Mouse (Mus musculus) gastrocnemius, adult 2 months (tissue): ENCODE results near the gene Gm49321. TPM values are rescaled to one million over a fixed set of nuclear protein-coding genes. Genes with fewer than 3 reads are reported as not detected.

ENCODE experiments used
- DNase-seq: peaks from one replicate; pipeline ENCODE4 v3.0.0; 2022
- H3K27ac ChIP-seq: fragments of 200-600 bp; 2 replicates; pipeline ENCODE4 v1.8.1; 2022; ENCODE audit warnings: mild to moderate bottlenecking
- H3K4me3 ChIP-seq: fragments of 200-600 bp; 2 replicates; pipeline ENCODE4 v1.8.1; 2022; ENCODE audit warnings: mild to moderate bottlenecking, moderate library complexity
- CTCF ChIP-seq: fragments of 200-600 bp; IDR thresholded peaks from 2 replicates; pipeline ENCODE4 v1.8.1; 2022; ENCODE audit warnings: antibody characterized with exemption, mild to moderate bottlenecking, moderate library complexity
- intact Hi-C: fragments of 180-260 bp; cut with DNase I; formaldehyde crosslinking; loops from one replicate; pipeline ENCODE4 v1.15.1; 2025
- total RNA-seq, 2 experiments: library from RNA; stranded (reverse); gene quantifications; 2 replicates each; pipeline ENCODE4 v1.2.3; 2021

The Gm49321 gene
- total RNA-seq, 2 experiments from 2014 or later = 1.5 to 2.5 TPM

- DNase-seq = no peak
- no peak overlapping the region for H3K27ac ChIP-seq
- no peak for TF ChIP-seq CTCF
- no peak overlapping the region for H3K4me3 ChIP-seq
- intact Hi-C loops = no loop called here
Measured at GRCm38 (mm10) chr12:73954785-73955184, 17.3 kb downstream of the Gm49321 start.

GRCm38 (mm10) chr12:73957676-73958075 is 20.2 kb downstream of the Gm49321 start:
- H3K27ac ChIP-seq = no peak overlapping the region
- H3K4me3 ChIP-seq = no peak overlapping the region
- DNase-seq = no peak
- TF ChIP-seq CTCF = no peak
- intact Hi-C loops = no loop called here

GRCm38 (mm10) chr12:73958830-73959229 is 21.4 kb downstream of the Gm49321 start:
- intact Hi-C loops = no loop called here
- Histone ChIP-seq H3K27ac (no peak overlapping the region), H3K4me3 (no peak overlapping the region)
- no peak for DNase-seq
- TF ChIP-seq CTCF = no peak

- peak within 1 kb of the TSS; percentile 88 for H3K27ac ChIP-seq
Measured at GRCm38 (mm10) chr12:73964291-73965281, 27.1 kb downstream of the Gm49321 start, which contains the start of gene Snapc1. Gene Snapc1 (plus strand): TSS chr12:73964481.

GRCm38 (mm10) chr12:73969142-73969541 is 31.7 kb downstream of the Gm49321 start:
- Histone ChIP-seq H3K27ac (no peak overlapping the region), H3K4me3 (no peak overlapping the region)
- intact Hi-C loops = no loop called here
- DNase-seq = no peak
- no peak for TF ChIP-seq CTCF

More at GRCm38 (mm10) chr12:73964291-73965281, 27.1 kb downstream of the Gm49321 start, which contains the start of gene Snapc1:
- peak; percentile 96 for DNase-seq
- peak within 1 kb of the TSS; percentile 98 for H3K4me3 ChIP-seq
- TF ChIP-seq CTCF = no peak
- intact Hi-C loops = no loop called here

GRCm38 (mm10) chr12:73974584-73974983 is 37.1 kb downstream of the Gm49321 start:
- intact Hi-C loops = no loop called here
- Histone ChIP-seq H3K27ac (no peak overlapping the region), H3K4me3 (no peak overlapping the region)
- no peak for TF ChIP-seq CTCF
- no peak for DNase-seq

- intact Hi-C loops = no loop called here
- Histone ChIP-seq H3K4me3 (no peak overlapping the region), H3K27ac (no peak overlapping the region)
- TF ChIP-seq CTCF = no peak
- no peak for DNase-seq
Measured at GRCm38 (mm10) chr12:73978144-73978543, 40.7 kb downstream of the Gm49321 start.

- no peak for TF ChIP-seq CTCF
- DNase-seq = no peak
- Histone ChIP-seq H3K4me3 (no peak overlapping the region), H3K27ac (no peak overlapping the region)
- intact Hi-C loops = no loop called here
Measured at GRCm38 (mm10) chr12:73979667-73980066, 42.2 kb downstream of the Gm49321 start.

GRCm38 (mm10) chr12:73982533-73982932 is 45.1 kb downstream of the Gm49321 start:
- no peak overlapping the region for H3K4me3 ChIP-seq
- TF ChIP-seq CTCF = no peak
- DNase-seq = peak; percentile 44
- H3K27ac ChIP-seq = no peak overlapping the region
- intact Hi-C loops = no loop called here

- no peak overlapping the region for H3K27ac ChIP-seq
- no peak for DNase-seq
- no peak overlapping the region for H3K4me3 ChIP-seq
- no peak for TF ChIP-seq CTCF
- intact Hi-C loops = no loop called here
Measured at GRCm38 (mm10) chr12:73986299-73986698, 48.8 kb downstream of the Gm49321 start.

- intact Hi-C loops = loop anchor here (1.0 kb wide), 1 partner anchor 283 kb away; no protein-coding TSS in a partner anchor
- TF ChIP-seq CTCF = no peak
- no peak overlapping the region for H3K27ac ChIP-seq
- DNase-seq = no peak
- no peak overlapping the region for H3K4me3 ChIP-seq
Measured at GRCm38 (mm10) chr12:73988393-73989008, 51.0 kb downstream of the Gm49321 start.

GRCm38 (mm10) chr12:73989594-73989993 is 52.1 kb downstream of the Gm49321 start:
- H3K27ac ChIP-seq = no peak overlapping the region
- peak; percentile 72 for TF ChIP-seq CTCF
- peak; percentile 64 for DNase-seq
- intact Hi-C loops = loop anchor here (1.0 kb wide), 1 partner anchor 284 kb away; no protein-coding TSS in a partner anchor
- H3K4me3 ChIP-seq = no peak overlapping the region

GRCm38 (mm10) chr12:73996906-73997296 is 59.4 kb downstream of the Gm49321 start:
- H3K4me3 ChIP-seq = no peak overlapping the region
- H3K27ac ChIP-seq = no peak overlapping the region
- no peak for TF ChIP-seq CTCF
- no peak for DNase-seq
- intact Hi-C loops = no loop called here
